Mouse (Mus musculus): Measurements from ENCODE around the gene Patj. TPM values are rescaled to one million over a fixed set of nuclear protein-coding genes. Genes with fewer than 3 reads are reported as not detected.
"Not testable (repeated sequence)": the region's sequence is repeated elsewhere in the genome, so short reads cannot be mapped to it uniquely, and the experiment has no call there.

The Patj gene
- polyA plus RNA-seq, 1 experiment from 2014 or later = 33.2 TPM

- no peaks in the 10 kb centered on the region for H3K36me3 ChIP-seq (ENCODE audit: control insufficient read depth, insufficient read depth, low read length)
- no peaks in the 10 kb centered on the region for H3K4me1 ChIP-seq (ENCODE audit: control insufficient read depth, insufficient read depth, low read length)
- ATAC-seq (ENCODE audit: low FRiP score, low TSS enrichment) = no peak
- H3K4me3 ChIP-seq (ENCODE audit: low read length) = no peak overlapping the region
- H3K9me3 ChIP-seq (ENCODE audit: control insufficient read depth, low read length) = no peaks in the 10 kb centered on the region
- no peak overlapping the region for H3K9ac ChIP-seq (ENCODE audit: low read depth, low read length)
- no peak overlapping the region for H3K4me2 ChIP-seq (replicated peaks; ENCODE audit: low read depth, low read length)
- no peak overlapping the region for H3K27ac ChIP-seq (ENCODE audit: low read depth, low read length)
- H3K27me3 ChIP-seq (ENCODE audit: control insufficient read depth, insufficient read depth, low read length) = no peaks in the 10 kb centered on the region
- 85% methylated on average over 10 of the region's 10 CpGs for WGBS
These were observed 322.9 kb downstream of the Patj start for GRCm38 (mm10) chr4:98718547-98718917.

DNA sequence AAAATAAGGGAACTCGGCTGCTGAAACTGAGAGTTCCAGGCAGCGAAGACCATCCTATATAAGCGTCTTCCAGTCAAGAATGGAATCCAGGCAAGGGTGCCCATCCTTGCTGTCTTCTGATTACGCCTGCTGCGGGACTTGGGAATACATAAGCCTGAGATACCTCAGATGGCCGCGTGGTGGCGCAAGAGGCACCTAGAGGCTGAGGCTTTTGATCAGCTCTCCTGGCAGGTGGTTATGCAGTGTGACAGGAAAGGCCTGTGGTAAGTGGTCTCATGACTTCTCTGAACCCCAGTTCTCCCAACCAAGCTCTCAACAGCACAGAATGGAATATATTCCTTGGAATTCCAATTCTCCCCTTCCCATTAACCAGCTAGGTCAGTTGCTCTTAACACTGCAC, 326.9 kb downstream of the Patj start:
- peak; percentile 43 for ATAC-seq (ENCODE audit: low FRiP score, low TSS enrichment)
- Histone ChIP-seq H3K27ac (ENCODE audit: low read depth, low read length) (no peak overlapping the region), H3K36me3 (ENCODE audit: control insufficient read depth, insufficient read depth, low read length) (no peaks in the 10 kb centered on the region), H3K4me2 (replicated peaks; ENCODE audit: low read depth, low read length) (no peak overlapping the region), H3K4me3 (ENCODE audit: low read length) (no peak overlapping the region), H3K27me3 (ENCODE audit: control insufficient read depth, insufficient read depth, low read length) (peaks cover 12% of the 10 kb centered on the region), H3K4me1 (ENCODE audit: control insufficient read depth, insufficient read depth, low read length) (peaks cover 9% of the 10 kb centered on the region; the same call in 1 of the 2 replicates), H3K9me3 (ENCODE audit: control insufficient read depth, low read length) (no peaks in the 10 kb centered on the region), H3K9ac (ENCODE audit: low read depth, low read length) (no peak overlapping the region)
- WGBS = 11% methylated on average over 8 of the region's 8 CpGs

GRCm38 (mm10) chr4:98724682-98725081, 329.1 kb downstream of the Patj start:
- ATAC-seq (ENCODE audit: low FRiP score, low TSS enrichment); H3K9ac ChIP-seq (ENCODE audit: low read depth, low read length); H3K27ac ChIP-seq (ENCODE audit: low read depth, low read length); H3K4me2 ChIP-seq (replicated peaks; ENCODE audit: low read depth, low read length); H3K9me3 ChIP-seq (ENCODE audit: control insufficient read depth, low read length); H3K4me3 ChIP-seq (ENCODE audit: low read length); H3K36me3 ChIP-seq (ENCODE audit: control insufficient read depth, insufficient read depth, low read length): not testable (repeated sequence)
- Histone ChIP-seq H3K27me3 (ENCODE audit: control insufficient read depth, insufficient read depth, low read length) (peaks cover 21% of the 10 kb centered on the region), H3K4me1 (ENCODE audit: control insufficient read depth, insufficient read depth, low read length) (peaks cover 10% of the 10 kb centered on the region; the same call in 1 of the 2 replicates)
- 83% methylated on average over 1 of the region's 1 CpGs for WGBS

DNA sequence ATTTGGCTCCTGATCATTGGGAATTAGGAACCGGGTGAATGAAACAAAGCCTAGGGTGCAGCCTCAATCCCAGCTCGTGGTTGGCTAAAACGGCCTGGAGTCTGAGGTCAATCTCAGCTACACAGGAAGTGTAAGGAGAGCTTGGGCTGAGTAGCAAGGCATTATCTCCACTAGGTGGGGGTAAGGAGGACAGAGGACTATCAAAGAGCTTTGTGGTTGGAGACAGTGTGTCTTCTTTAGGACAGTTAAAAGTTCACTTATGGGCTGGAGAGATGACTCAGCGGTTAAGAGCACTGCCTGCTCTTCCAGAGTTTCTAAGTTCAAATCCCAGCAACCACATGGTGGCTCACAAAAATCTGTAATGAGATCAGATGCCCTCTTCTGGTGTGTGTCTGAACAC, 329.9 kb downstream of the Patj start:
- WGBS = 36% methylated on average over 4 of the region's 4 CpGs
- H3K9ac ChIP-seq (ENCODE audit: low read depth, low read length) = no peak overlapping the region
- H3K36me3 ChIP-seq (ENCODE audit: control insufficient read depth, insufficient read depth, low read length) = no peaks in the 10 kb centered on the region
- peaks cover 10% of the 10 kb centered on the region; the same call in 1 of the 2 replicates for H3K4me1 ChIP-seq (ENCODE audit: control insufficient read depth, insufficient read depth, low read length)
- no peak overlapping the region for H3K4me3 ChIP-seq (ENCODE audit: low read length)
- H3K4me2 ChIP-seq (replicated peaks; ENCODE audit: low read depth, low read length) = no peak overlapping the region
- ATAC-seq (ENCODE audit: low FRiP score, low TSS enrichment) = no peak
- H3K27ac ChIP-seq (ENCODE audit: low read depth, low read length) = no peak overlapping the region
- peaks cover 21% of the 10 kb centered on the region for H3K27me3 ChIP-seq (ENCODE audit: control insufficient read depth, insufficient read depth, low read length)
- no peaks in the 10 kb centered on the region for H3K9me3 ChIP-seq (ENCODE audit: control insufficient read depth, low read length)

- H3K9me3 ChIP-seq (ENCODE audit: control insufficient read depth, low read length) = no peaks in the 10 kb centered on the region
- 6% methylated on average over 29 of the region's 29 CpGs for WGBS
These were observed 331.1 kb downstream of the Patj start, which contains the start of gene L1td1 for GRCm38 (mm10) chr4:98726590-98727237. Gene L1td1 (plus strand): TSS chr4:98726734.

DNA sequence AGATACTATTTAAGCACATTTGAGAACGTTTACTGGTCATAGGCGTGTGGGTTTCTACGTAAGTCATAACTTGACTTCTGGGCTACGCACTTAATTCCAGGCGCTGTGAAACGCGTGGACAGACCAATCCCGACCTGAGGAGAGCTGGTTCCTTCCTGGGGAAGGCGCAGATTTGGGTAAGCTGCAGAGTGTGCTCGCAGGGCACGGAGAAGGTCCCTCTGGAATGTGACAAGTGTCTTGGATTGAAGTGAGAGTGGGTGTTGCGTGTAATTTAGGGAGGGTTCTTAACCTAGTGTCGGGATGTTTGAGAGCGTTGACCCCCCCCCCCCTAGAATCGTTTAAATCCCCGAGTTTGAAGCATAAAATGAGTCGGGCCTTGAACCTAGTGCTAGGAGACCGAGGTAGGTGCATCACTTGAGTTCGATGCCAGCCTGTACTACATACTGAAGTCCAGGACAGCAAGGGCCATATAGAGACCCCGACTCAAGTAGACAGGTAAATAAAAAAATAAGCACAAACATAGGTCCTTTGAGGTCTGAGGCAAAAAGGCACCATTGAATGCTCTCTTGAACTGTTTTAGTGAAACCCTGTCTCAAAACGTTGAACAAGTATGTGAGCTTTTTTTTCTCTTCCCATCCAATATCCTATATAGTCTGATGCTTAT, 331.8 kb downstream of the Patj start:
- Histone ChIP-seq H3K4me2 (replicated peaks; ENCODE audit: low read depth, low read length) (peak overlapping the region; percentile 63), H3K9ac (ENCODE audit: low read depth, low read length) (0 out of 2 replicates have a peak overlapping the region, but pooled peaks have one; percentile 44), H3K4me1 (ENCODE audit: control insufficient read depth, insufficient read depth, low read length) (peaks cover 10% of the 10 kb centered on the region; the same call in 1 of the 2 replicates), H3K9me3 (ENCODE audit: control insufficient read depth, low read length) (no peaks in the 10 kb centered on the region), H3K27me3 (ENCODE audit: control insufficient read depth, insufficient read depth, low read length) (peaks cover 21% of the 10 kb centered on the region), H3K4me3 (ENCODE audit: low read length) (peak overlapping the region; percentile 36), H3K36me3 (ENCODE audit: control insufficient read depth, insufficient read depth, low read length) (no peaks in the 10 kb centered on the region), H3K27ac (ENCODE audit: low read depth, low read length) (no peak overlapping the region)
- WGBS = 2% methylated on average over 21 of the region's 21 CpGs
- ATAC-seq (ENCODE audit: low FRiP score, low TSS enrichment) = peak; percentile 22; the same call in 1 of the 2 replicates

More at GRCm38 (mm10) chr4:98726590-98727237, 331.1 kb downstream of the Patj start, which contains the start of gene L1td1:
- no peak for ATAC-seq (ENCODE audit: low FRiP score, low TSS enrichment)
- Histone ChIP-seq H3K36me3 (ENCODE audit: control insufficient read depth, insufficient read depth, low read length) (no peaks in the 10 kb centered on the region), H3K27ac (ENCODE audit: low read depth, low read length) (no peak within 1 kb of the TSS), H3K4me1 (ENCODE audit: control insufficient read depth, insufficient read depth, low read length) (peaks cover 10% of the 10 kb centered on the region; the same call in 1 of the 2 replicates), H3K4me3 (ENCODE audit: low read length) (peak within 1 kb of the TSS; percentile 36), H3K9ac (ENCODE audit: low read depth, low read length) (peak within 1 kb of the TSS; percentile 44), H3K4me2 (replicated peaks; ENCODE audit: low read depth, low read length) (peak within 1 kb of the TSS; percentile 63), H3K27me3 (ENCODE audit: control insufficient read depth, insufficient read depth, low read length) (peaks cover 21% of the 10 kb centered on the region)

DNA sequence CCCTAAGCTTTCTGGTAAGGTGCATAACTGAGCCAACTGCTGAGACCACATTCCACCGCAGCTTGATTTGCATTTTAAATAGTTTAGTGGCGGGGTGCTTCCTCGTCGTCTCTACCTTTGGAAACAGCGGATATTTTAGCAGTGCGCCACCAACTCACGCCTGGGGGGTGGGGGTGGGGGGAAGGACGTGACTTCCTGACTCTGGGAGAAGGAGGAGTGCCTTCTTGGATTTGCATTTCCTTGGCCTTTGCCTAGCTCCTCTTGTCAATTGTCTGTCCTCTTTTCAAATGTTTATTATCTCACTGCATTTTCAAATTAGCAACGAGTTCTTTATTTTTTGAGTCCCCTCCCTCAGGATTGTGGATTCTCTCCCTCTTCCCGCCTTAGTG, 332.4 kb downstream of the Patj start:
- no peak overlapping the region for H3K9ac ChIP-seq (ENCODE audit: low read depth, low read length)
- WGBS = 2% methylated on average over 10 of the region's 10 CpGs
- no peak for ATAC-seq (ENCODE audit: low FRiP score, low TSS enrichment)

DNA sequence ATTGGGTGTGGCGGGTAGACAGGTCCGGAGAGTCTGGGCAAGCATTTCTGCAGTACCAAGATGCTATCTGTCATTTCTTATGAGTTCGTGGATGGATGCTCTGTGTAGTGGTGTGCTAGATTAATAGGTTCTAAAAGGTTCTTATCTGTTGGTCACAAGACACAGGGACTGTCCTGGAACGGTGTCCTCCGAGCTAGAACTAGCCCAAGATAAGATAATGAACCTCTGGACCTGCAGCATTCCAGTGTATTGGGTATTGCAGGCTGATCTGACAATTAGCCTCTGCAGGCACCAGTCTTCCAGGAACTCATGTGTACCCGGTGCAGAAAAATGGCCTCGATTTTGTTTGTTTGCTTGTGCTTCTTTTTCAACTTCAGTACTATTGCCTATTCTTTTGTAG, 333.1 kb downstream of the Patj start:
- Histone ChIP-seq H3K27ac (ENCODE audit: low read depth, low read length) (no peak overlapping the region), H3K4me3 (ENCODE audit: low read length) (no peak overlapping the region), H3K36me3 (ENCODE audit: control insufficient read depth, insufficient read depth, low read length) (no peaks in the 10 kb centered on the region), H3K9ac (ENCODE audit: low read depth, low read length) (no peak overlapping the region), H3K4me2 (replicated peaks; ENCODE audit: low read depth, low read length) (no peak overlapping the region), H3K27me3 (ENCODE audit: control insufficient read depth, insufficient read depth, low read length) (peaks cover 21% of the 10 kb centered on the region), H3K9me3 (ENCODE audit: control insufficient read depth, low read length) (no peaks in the 10 kb centered on the region), H3K4me1 (ENCODE audit: control insufficient read depth, insufficient read depth, low read length) (peaks cover 10% of the 10 kb centered on the region; the same call in 1 of the 2 replicates)
- 54% methylated on average over 7 of the region's 7 CpGs for WGBS
- ATAC-seq (ENCODE audit: low FRiP score, low TSS enrichment) = no peak

More for the DNA sequence above, 332.4 kb downstream of the Patj start:
- H3K27ac ChIP-seq (ENCODE audit: low read depth, low read length) = no peak overlapping the region
- H3K9me3 ChIP-seq (ENCODE audit: control insufficient read depth, low read length) = no peaks in the 10 kb centered on the region
- no peaks in the 10 kb centered on the region for H3K36me3 ChIP-seq (ENCODE audit: control insufficient read depth, insufficient read depth, low read length)
- H3K4me1 ChIP-seq (ENCODE audit: control insufficient read depth, insufficient read depth, low read length) = peaks cover 10% of the 10 kb centered on the region; the same call in 1 of the 2 replicates
- peaks cover 21% of the 10 kb centered on the region for H3K27me3 ChIP-seq (ENCODE audit: control insufficient read depth, insufficient read depth, low read length)
- H3K4me3 ChIP-seq (ENCODE audit: low read length) = peak overlapping the region; percentile 36
- H3K4me2 ChIP-seq (replicated peaks; ENCODE audit: low read depth, low read length) = peak overlapping the region; percentile 63

DNA sequence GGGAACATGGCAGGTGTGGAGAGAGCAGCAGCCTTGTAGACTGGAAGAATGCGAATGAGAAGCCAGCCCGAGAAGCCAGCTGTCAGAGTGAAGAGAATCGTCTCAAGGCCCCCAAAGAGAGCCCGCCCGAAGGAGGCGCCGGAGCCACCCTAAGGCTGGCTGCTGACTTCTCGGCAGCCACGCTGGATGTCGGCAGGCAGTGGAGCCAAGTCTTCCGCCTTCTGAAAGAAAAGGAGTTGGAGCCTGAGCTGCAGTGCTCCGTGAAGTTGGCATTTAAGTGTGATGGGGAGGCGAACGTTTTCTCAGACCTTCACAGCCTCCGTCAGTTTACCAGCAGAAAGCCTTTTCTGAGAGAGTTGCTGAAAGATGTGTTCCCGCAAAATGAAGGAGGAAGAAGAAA, 338.1 kb downstream of the Patj start:
- WGBS = 94% methylated on average over 16 of the region's 16 CpGs
- no peaks in the 10 kb centered on the region for H3K4me1 ChIP-seq (ENCODE audit: control insufficient read depth, insufficient read depth, low read length)
- no peaks in the 10 kb centered on the region for H3K9me3 ChIP-seq (ENCODE audit: control insufficient read depth, low read length)
- no peaks in the 10 kb centered on the region for H3K36me3 ChIP-seq (ENCODE audit: control insufficient read depth, insufficient read depth, low read length)
- no peak overlapping the region for H3K4me3 ChIP-seq (ENCODE audit: low read length)
- ATAC-seq (ENCODE audit: low FRiP score, low TSS enrichment) = no peak
- H3K4me2 ChIP-seq (replicated peaks; ENCODE audit: low read depth, low read length) = no peak overlapping the region
- no peaks in the 10 kb centered on the region for H3K27me3 ChIP-seq (ENCODE audit: control insufficient read depth, insufficient read depth, low read length)
- H3K27ac ChIP-seq (ENCODE audit: low read depth, low read length) = no peak overlapping the region
- H3K9ac ChIP-seq (ENCODE audit: low read depth, low read length) = no peak overlapping the region

Measured in kidney, embryonic 14.5 days (tissue).